Mouse (Mus musculus) embryonic stem cell, embryonic (primary cell): ENCODE measurements around the gene Rnf144b.

Experiments used
- CTCF ChIA-PET, 4 experiments: fragments of 300-600 bp in 2 of 4; fragments of 350-600 bp in 2 of 4; sonication (Branson Sonifier 250); formaldehyde crosslinking; loops; one replicate each; lab custom pipeline; 2022; ENCODE audit warnings: inconsistent platforms in 2 of 4; lab: Charles Lee
- POLR2A ChIA-PET, 4 experiments: fragments of 300-600 bp in 2 of 4; fragments of 350-600 bp in 2 of 4; sonication (Branson Sonifier 250); formaldehyde crosslinking; loops; one replicate each; lab custom pipeline; 2022; ENCODE audit warnings: antibody characterized with exemption in 4 of 4, inconsistent platforms in 1 of 4; lab: Charles Lee

Rnf144b gene

DNA sequence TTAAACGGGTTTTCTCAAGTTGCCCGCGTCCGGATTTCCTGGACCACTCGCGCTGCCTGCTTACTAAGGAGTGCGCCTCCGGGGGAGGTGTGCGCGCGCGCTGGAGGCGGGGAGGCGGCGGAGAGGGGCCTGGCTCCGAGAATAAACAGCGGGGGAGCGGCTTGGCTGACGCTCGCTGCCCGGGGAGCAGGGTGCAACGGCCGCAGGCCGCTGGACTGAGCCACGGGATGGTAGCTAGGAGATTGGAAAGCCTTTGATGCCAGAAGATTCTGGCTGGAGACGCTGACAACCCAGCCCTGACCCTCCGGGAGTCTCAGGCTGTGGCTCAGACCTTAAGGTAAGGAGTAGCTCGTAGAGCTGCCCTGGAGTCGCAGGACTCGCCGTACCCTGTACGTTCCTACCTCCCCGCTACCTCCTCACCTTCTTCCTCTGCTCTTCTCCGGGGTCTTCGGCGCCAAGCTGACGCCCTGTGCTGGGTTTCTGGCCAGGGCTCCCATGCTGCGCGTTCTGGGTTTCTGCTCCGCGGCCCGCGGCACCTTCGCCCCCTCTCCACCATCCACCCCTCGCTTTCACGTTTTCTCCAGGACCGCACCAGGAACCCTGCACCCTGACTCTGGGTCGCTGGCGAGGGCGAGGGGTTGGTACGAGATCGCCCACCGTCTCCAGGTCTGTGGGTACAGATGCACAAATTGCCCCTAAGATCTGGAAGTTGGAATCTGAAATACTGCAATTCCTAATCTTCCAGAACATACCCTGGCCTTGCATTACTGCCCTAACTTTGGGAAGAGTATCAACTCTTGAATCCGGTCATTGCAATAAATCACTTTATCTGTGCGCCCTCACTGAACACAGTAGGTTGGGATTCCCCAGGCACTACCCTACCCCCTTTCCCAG lies at the start of gene Rnf144b:
TSS of gene Rnf144b (plus strand) at position 120 of the 894 bp plus-strand sequence.
- ChIA-PET CTCF (interaction anchor here in 2 of 4 experiments (0.6 to 1.7 kb wide), 4 partner anchors 34 to 1003 kb away, joined by 3 to 4 read pairs (median 3); no protein-coding TSS in a partner anchor), POLR2A (interaction anchor here in 1 of 4 experiments (1.1 to 1.8 kb wide), 3 partner anchors 13 to 41 kb away, joined by 3 to 7 read pairs (median 4); no protein-coding TSS in a partner anchor)

DNA sequence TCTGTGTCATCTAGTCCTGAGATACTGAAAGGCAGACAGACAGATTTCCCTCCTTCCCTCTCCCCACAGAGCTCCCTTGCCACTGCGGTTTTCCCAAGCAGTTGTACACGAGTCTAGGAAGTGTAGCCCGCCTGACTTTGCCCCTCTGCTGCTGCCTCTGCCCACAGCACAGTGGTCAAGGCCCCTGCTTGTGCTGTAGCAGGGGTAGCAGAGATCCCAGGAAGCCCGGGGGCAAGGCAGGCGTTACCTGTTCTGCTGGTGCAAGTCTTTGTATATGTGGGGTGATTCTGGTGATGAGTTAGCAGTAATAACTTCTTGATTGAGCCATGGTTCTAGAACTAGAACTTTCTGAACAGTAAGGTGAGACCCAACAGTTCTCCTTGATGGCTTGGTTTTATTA lies 46.3 kb upstream of the Rnf144b start:
- CTCF ChIA-PET: interaction anchor here in 1 of 4 experiments (0.6 kb wide), 1 partner anchor 205 kb away, joined by 4 read pairs; no protein-coding TSS in a partner anchor
- POLR2A ChIA-PET: interaction anchor here in 2 of 4 experiments (1.3 to 2.8 kb wide), 6 partner anchors 9 to 266 kb away, joined by 3 to 11 read pairs (median 5); partner anchors contain the start of gene Kdm1b (in 1 of the 2)

DNA sequence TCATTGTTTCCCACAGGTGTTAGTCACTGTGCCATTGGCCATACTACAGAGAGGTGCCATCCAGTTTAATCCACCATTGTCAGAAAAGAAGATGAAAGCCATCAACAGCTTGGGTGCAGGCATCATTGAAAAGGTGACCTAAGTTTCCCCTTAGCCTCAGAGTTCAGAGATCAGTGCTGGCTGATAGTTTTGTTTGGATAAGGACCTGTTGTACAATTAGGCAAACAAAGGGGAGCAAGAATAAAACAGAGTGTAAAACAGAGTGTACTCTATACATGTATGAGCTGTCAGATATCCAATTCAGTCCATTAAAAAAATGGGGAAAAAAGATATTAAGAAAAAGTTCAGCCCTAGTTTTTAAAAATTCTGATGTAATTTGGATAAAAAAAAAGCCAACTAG lies 45.1 kb upstream of the Rnf144b start:
- ChIA-PET CTCF (interaction anchor here in 1 of 4 experiments (0.5 kb wide), 1 partner anchor 181 kb away, joined by 6 read pairs; no protein-coding TSS in a partner anchor), POLR2A (interaction anchor here in 1 of 4 experiments (1.6 kb wide), 1 partner anchor 14 kb away, joined by 4 read pairs; no protein-coding TSS in a partner anchor)

DNA sequence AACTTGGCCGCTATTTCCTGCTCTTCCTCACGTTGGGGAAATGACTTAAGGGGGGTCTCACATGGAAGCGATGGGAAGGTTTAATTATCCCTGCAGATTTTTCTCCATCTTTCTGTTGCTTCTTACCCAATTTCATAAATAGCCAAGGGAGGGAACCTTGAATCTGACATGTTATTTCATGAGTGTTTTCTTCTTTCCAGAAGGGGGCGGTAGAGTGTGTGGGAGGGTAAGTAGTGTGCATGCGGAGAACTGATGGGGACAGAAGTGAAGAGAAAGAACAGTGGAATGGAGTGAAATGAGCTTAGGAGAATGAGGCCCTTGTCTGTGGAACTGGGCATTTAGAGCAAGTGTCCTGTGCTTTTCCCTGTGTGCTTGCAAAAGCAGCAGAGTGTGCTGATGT lies 43.7 kb upstream of the Rnf144b start:
- CTCF ChIA-PET: interaction anchor here in 2 of 4 experiments (0.5 to 1.1 kb wide), 4 partner anchors 8 to 209 kb away, joined by 3 to 5 read pairs (median 3); no protein-coding TSS in a partner anchor
- POLR2A ChIA-PET: interaction anchor here in 2 of 4 experiments (0.5 to 1.6 kb wide), 3 partner anchors 12 to 213 kb away, joined by 3 to 4 read pairs (median 4); no protein-coding TSS in a partner anchor

DNA sequence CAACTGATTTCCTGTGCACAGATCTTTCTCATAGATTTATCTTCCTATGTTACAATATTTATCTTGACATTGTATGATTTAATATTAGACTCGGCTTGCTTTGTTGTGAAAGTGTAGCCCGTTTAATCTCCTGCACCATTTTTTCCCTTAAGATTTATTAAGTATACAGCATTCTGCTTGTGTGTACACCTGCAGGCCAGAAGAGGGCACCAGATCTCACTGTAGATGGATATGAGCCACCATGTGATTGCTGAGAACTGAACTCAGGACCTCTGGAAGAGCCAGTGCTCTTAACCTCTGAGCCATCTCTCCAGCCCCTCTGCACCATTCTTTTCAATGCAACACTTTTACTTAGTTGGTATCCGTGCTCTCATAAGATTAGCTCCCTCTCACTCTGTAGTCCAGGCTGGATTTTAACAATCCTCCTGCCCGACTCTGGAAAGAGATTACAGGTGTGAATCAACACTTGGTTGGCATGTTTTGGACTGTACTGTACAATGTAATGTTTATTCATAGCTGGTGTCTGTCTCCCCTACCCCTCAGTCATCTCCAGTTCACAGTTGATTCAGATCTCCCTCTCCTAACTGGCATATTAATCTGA lies 41.5 kb upstream of the Rnf144b start:
- POLR2A ChIA-PET: interaction anchor here in 2 of 4 experiments (0.7 to 2.4 kb wide), 10 partner anchors 10 to 38 kb away, joined by 3 to 11 read pairs (median 6); partner anchors contain the start of gene Kdm1b (in 1 of the 2)

DNA sequence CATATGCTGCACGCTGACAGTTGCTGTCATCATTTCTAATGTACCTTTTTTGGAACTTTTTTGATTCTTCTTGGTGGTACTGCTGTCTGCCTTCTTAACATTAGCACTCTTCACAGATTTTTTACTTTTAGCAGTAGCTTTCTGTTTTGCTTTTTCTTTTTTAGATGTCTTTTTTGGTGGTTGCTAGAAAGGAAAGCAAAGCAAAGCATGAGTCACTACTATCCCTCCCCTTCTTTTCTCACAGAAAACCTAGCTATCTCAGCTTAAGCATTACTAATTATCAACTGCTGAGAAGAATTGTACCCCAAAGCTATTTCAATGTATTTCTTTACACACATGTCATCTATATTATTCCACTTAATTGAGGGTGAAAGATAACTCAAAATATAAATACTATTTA lies 34.0 kb upstream of the Rnf144b start:
- ChIA-PET POLR2A (interaction anchor here in 3 of 4 experiments (0.5 to 14.4 kb wide), 11 partner anchors 10 to 280 kb away, joined by 3 to 134 read pairs (median 3); partner anchors contain the start of gene Dek (in 1 of the 3)), CTCF (interaction anchor here in 1 of 4 experiments (1.2 kb wide), 1 partner anchor 34 kb away, joined by 3 read pairs; the partner anchor contains the start of gene Rnf144b)

More for the DNA sequence above, 41.5 kb upstream of the Rnf144b start:
- CTCF ChIA-PET: interaction anchor here in 2 of 4 experiments (0.5 to 1.3 kb wide), 2 partner anchors 97 to 206 kb away, joined by 3 read pairs; no protein-coding TSS in a partner anchor

DNA sequence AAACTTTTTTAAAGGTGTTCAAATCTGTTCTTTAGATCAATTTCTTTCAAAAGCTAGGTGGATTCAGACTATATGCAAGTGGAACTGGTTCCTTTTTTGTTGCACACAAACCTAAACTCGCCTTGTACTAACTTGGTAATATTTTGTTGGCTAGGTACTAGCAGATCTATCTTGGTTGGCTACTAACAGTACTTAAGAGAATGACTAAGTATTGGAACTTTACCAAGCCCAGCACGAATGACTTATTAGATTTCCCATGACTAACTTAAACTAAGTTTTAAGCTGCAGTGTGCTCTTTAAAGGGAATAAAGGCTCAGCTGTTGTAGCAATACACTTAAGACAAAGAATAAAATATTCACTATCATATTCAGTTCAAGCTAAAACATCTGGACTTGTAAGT lies 33.2 kb upstream of the Rnf144b start:
- CTCF ChIA-PET: interaction anchor here in 1 of 4 experiments (1.2 kb wide), 1 partner anchor 33 kb away, joined by 3 read pairs; the partner anchor contains the start of gene Rnf144b
- POLR2A ChIA-PET: interaction anchor here in 3 of 4 experiments (0.6 to 14.4 kb wide), 6 partner anchors 9 to 30 kb away, joined by 3 to 134 read pairs (median 4); partner anchors contain the start of gene Dek (in 2 of the 3)

DNA sequence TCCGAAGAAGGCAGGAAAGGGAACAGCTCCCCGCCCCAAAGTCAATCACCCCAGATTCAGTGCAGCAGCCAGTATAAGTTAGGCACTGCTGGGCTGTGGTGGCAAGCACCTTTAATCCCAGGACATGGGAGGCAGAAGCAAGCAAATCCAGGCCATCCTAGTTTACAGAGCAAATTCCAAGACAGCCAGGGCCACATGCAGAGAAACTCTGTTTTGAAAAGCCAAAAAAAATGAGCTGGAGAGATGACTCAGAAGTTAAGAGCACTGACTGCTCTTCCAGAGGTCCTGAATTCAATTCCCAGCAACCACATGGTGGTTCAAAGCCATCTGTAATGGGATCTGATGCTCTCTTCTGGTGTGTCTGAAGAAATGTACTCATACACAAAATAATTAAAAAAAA lies 28.7 kb upstream of the Rnf144b start:
- CTCF ChIA-PET: no interaction called here

DNA sequence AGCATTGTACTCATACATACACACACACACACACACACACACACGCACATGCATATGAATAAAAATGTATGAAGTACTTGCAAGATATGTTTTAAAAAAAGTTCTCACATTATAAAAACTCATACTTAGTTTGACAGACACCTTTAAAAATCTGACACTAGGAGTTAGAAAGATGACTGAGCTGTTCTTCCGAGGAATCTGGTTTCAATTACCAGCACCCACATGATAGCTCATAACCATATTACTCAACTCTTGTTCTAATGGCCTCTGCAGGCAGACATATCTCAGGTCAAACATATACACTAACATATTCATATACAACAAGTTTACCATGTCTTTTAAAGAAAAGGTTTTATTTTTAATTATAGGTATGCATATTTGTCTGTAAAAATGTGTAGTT lies 25.9 kb upstream of the Rnf144b start:
- CTCF ChIA-PET: interaction anchor here in 1 of 4 experiments (0.5 kb wide), 1 partner anchor 33 kb away, joined by 3 read pairs; no protein-coding TSS in a partner anchor
- POLR2A ChIA-PET: interaction anchor here in 1 of 4 experiments (0.5 to 14.4 kb wide), 9 partner anchors 8 to 408 kb away, joined by 3 to 134 read pairs (median 4); partner anchors contain the start of genes Dek and Kdm1b

More for the DNA sequence above, 28.7 kb upstream of the Rnf144b start:
- POLR2A ChIA-PET: interaction anchor here in 2 of 4 experiments (0.8 to 14.4 kb wide), 8 partner anchors 8 to 179 kb away, joined by 3 to 134 read pairs (median 4); partner anchors contain the start of gene Dek (in 1 of the 2)

DNA sequence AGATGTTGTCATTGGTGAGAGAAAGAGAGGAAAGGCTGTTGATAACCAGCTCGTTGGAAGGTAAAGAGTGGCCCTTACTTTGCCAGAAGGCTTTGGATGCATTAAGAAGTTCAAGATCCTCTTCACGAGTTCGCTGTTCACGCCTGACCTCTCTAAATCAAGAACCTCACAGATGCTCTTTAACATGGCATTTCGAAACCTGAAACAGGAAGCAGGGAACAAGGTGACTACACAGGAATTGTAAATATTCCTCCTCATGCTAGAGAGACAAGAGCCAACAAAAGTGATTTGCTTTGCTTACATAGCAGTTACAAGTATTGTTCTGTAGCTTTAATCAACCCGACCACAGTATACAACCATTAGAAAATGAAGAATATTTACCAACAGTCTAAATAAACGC lies 23.2 kb upstream of the Rnf144b start:
- ChIA-PET CTCF (no interaction called here), POLR2A (interaction anchor here in 3 of 4 experiments (0.8 to 4.5 kb wide), 5 partner anchors 11 to 40 kb away, joined by 3 to 47 read pairs (median 4); no protein-coding TSS in a partner anchor)

DNA sequence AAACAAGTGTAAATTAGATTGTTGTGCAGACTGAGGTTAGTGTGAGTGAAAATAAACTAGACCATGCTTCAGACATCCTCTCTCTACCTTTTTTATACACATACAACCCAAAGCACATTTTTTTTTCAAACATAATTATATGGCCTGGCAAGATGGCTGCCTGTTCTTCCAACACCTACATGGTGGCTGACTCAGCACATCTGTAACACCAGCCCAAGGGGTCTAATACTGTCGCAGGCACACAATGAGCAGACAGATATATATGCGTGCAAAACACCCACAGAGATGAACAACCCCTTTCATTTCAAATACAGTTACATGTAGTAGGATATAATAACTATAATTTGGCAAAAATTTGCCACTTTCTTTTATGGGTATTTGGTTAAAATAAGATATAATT lies 21.9 kb upstream of the Rnf144b start:
- CTCF ChIA-PET: no interaction called here
- POLR2A ChIA-PET: interaction anchor here in 2 of 4 experiments (2.8 to 6.9 kb wide), 2 partner anchors 10 to 57 kb away, joined by 8 to 134 read pairs; partner anchors contain the start of gene Kdm1b (in 1 of the 2)

DNA sequence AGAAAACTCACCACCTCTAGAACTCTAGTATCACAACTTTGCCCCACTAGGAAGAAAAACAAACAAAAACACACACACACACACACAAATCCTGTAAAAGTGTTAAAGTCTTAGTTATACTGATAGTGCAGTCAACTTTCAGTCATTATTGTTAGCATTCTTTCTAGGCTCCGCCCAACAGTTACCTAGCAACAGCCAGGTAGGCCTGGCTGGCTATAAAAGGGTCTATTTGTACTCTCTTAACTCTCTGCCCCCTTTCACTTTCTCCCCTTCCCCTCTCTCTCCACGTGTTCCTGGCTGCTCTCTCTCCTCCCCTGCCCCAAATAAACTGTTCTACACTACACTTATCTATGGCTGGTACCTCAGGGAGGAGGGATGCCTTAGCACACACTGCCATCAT lies 18.3 kb upstream of the Rnf144b start:
- CTCF ChIA-PET: interaction anchor here in 1 of 4 experiments (0.5 kb wide), 1 partner anchor 106 kb away, joined by 10 read pairs; no protein-coding TSS in a partner anchor

DNA sequence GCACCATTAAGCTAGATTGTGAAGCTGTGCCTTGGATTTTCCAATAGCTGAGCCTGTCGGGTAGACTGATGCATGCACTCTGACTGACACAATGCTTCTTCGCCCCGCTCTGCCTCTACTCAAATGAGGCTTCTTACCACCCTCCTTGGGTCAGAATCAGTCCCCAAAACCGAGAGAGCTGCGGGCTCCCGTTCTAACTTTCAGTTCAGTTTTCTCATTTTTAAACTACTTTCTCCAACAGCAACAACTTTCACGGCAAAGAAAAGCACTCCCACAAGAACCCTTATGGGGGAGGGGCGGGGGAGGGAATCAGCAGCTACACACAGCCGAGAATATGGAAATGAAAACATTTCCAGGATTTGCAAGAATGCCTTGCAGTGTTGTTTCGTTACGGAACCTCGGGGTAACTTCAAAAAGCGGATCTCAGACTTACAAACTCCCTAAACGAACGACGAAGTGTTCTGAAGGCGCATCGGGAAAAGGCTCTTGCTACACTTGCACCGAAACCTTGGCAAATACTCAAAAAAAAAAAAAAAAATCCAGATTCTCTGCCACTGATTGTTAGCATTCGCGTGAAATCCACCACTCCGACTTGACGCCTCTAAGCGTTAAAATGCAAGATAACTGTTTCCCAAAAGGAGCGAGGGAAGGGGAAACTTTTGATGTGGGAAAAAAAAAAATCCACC lies 17.5 kb upstream of the Rnf144b start:
- POLR2A ChIA-PET: interaction anchor here (0.6 to 6.9 kb wide), 10 partner anchors 11 to 176 kb away, joined by 3 to 134 read pairs (median 4); partner anchors contain the start of genes Kdm1b (in 1 of the 4) and Kif13a (in 1 of the 4)
- CTCF ChIA-PET: interaction anchor here in 1 of 4 experiments (0.5 to 0.7 kb wide), 2 partner anchors 107 to 148 kb away, joined by 4 to 10 read pairs; no protein-coding TSS in a partner anchor

More for the DNA sequence above, 18.3 kb upstream of the Rnf144b start:
- POLR2A ChIA-PET: interaction anchor here in 2 of 4 experiments (1.2 to 6.9 kb wide), 7 partner anchors 11 to 69 kb away, joined by 3 to 134 read pairs (median 6); partner anchors contain the start of gene Kdm1b (in 1 of the 2)

DNA sequence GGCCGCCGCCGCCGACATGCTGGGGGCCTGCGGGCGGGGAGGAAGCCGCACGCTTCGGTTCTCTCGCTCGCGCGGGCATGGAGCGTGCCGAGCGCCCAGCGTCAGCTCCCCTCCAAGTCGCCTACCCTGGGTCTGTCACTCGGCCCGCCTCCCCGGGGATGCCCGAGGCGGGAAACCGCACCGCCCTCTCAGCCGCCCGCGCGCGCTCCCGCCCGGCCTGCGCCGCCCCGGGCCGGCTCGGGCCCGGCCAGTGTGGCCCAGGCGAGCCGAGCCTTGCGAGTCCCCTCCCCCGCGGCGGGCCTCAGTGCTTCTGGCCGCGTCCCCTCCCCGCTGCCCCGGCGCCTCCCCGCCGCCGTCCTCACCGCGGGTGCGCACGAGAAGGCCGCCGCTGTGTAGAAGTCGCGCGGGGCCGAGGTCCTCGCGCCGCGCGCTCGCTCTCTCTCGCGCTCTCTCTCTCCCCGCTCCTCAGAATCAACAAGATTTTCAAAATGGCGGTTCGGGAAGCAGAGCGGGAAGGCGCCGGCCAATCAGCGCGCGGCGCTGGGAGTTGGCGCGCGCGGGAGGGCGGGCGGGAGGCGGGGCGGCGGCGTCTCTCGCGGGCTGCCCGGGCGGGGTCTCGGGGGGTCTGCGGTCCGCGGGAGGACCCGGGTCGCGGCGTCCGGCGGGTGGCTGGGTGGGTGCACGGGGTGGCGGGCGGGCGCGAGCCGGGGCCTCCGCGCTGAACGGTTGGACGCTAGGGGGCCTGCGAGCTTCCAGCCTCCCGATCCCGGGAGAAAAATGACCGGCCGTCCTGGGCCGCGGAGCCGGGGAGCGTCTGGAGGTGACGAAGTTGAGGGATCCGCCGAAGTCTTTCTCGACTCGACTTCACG lies 16.5 kb upstream of the Rnf144b start, which contains the start of gene Dek:
TSS of gene Dek (minus strand) at position 491 of the 869 bp plus-strand sequence.
- ChIA-PET CTCF (no interaction called here), POLR2A (interaction anchor here (0.6 to 6.9 kb wide), 10 partner anchors 10 to 1658 kb away, joined by 3 to 134 read pairs (median 4); partner anchors contain the start of gene Kdm1b (in 1 of the 4))

DNA sequence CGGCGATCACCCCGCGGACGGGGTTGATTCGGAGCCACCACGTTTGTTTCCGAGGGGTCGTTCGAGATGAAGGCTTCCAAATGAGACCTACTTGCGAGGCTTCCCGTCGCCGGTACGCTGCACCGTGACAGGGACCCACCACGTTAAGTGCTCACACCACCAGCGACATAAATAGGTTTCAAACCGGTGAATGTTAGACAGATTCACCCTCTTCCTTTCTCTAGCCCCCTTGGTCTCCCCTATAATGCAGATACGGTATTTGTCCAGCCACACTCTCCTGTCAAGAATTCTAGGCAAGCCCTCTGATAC lies 15.9 kb upstream of the Rnf144b start:
- ChIA-PET CTCF (interaction anchor here in 1 of 4 experiments (0.6 kb wide), 1 partner anchor 1184 kb away, joined by 5 read pairs; no protein-coding TSS in a partner anchor), POLR2A (interaction anchor here in 2 of 4 experiments (0.6 to 6.9 kb wide), 3 partner anchors 16 to 1659 kb away, joined by 3 to 134 read pairs (median 3); partner anchors contain the start of gene Kdm1b (in 1 of the 2))
